Mouse (Mus musculus): ENCODE data around the gene Lgr4.

- no peak for TF ChIP-seq FOSL1 (IDR thresholded peaks at IDR 0.05; ENCODE audit: insufficient read depth, low read length, poor library complexity, severe bottlenecking)
- TF ChIP-seq CTCF (IDR thresholded peaks at IDR 0.05; ENCODE audit: control insufficient read depth, insufficient read depth, insufficient read length), result no peak
- no peak for TF ChIP-seq MAX (IDR thresholded peaks at IDR 0.05)
- TF ChIP-seq USF1 (IDR thresholded peaks at IDR 0.05; ENCODE audit: low read depth), result no peak
Observed at GRCm38 (mm10) chr2:109912766-109913165, 4.7 kb upstream of the Lgr4 start.
